Mouse (Mus musculus) subcutaneous adipose tissue, adult 2 months (tissue): Measurements from ENCODE around the gene Uba2. TPM values are rescaled to one million over a fixed set of nuclear protein-coding genes. Genes with fewer than 3 reads are reported as not detected.

Experiments used
- polyA plus RNA-seq: library from polyadenylated mRNA; depleted of rRNA; stranded (reverse); fragments of >200 nt; gene quantifications from 2 replicates; pipeline ENCODE4 v1.2.3, GENCODE M21; 2012; ENCODE audit warnings: low replicate concordance; rRNA removed

The Uba2 gene
- polyA plus RNA-seq, result 52.8 and 63.0 TPM in 2 replicates

GRCm38 (mm10) chr7:34169454-34169853 lies at the start of gene Uba2:
Uba2 (minus strand) TSS chr7:34169599.

DNA sequence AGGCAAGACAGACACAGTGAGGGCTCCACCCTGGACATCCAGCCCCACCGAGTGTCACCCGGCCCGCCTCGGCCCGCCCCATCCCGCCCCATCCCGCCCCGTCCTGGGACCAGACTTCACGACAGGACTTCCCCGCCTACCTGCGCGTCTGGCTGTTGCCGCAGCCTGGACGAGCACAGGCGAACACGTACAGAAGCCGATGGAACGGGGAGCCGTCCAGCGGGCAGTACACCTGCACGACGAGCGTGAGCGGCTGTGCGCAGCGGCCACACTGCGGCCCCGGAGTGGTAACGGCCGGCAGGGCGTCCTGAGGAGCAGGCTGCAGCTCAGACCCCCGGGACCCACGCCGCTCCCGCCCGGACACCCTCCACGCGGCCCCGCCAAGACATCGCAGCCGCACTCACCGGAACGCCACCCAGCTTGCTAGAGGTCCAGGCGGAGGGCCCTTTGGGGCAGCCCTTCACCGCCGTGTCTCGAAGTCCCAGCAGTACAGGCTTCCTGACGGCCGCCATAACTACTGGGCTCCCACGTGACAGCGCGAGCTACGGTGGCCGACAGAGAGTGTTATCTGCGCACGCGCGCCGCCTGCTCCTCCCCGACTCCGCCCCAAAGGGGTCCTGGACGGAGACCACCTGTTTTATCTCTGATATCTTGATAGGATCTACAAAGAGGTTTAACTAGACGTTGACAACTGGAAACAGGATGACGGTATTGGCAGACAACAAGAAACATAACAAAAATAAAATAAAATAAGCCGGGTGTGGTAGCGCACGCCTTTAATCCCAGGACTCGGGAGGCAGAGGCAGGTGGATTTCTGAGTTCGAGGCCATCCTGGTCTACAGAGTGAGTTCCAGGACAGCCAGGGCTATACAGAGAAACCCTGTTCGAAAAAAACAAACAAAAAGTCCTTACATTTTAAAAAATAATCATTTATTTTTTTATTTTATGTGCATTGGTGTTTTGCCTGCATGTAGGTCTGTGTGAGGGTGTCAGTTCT lies 27.0 kb upstream of the Uba2 start, which contains the start of gene Pdcd2l:
TSS of gene Pdcd2l (minus strand) at position 530 of the 997 bp plus-strand sequence.

DNA sequence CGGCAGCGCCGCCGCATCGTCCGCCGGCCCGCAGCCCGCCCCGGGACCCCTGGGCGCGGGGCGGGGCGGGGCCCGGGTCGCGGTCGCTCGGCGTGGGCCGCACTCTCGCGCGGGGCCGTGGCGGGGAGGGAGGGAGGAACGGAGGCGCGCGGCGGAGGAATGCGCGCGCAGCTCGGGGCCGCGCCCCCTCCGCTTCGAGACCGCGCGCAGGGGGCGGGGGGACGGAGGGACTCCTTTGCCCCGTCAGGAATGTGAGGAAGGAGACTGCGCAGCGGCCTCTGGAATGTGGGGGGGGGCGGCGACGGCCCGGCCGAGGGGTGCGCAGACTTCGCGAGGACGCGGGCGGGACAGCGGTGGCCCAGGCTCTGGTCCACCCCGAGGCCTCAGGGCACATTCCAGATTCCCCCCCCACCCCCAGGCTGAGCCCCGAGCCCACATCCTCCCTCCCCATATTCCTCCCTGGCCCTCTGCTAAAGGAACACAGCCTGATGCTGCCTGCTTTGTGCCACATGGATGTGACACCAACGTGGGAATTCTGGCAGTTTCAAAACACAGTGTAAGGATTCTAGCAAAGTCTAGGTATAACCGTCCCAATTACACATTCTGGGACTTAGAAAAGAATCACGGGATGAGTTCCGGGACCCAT lies 36.2 kb downstream of the Uba2 start, which contains the start of gene Wtip:
TSS of gene Wtip (minus strand) at position 152 of the 646 bp plus-strand sequence.

DNA sequence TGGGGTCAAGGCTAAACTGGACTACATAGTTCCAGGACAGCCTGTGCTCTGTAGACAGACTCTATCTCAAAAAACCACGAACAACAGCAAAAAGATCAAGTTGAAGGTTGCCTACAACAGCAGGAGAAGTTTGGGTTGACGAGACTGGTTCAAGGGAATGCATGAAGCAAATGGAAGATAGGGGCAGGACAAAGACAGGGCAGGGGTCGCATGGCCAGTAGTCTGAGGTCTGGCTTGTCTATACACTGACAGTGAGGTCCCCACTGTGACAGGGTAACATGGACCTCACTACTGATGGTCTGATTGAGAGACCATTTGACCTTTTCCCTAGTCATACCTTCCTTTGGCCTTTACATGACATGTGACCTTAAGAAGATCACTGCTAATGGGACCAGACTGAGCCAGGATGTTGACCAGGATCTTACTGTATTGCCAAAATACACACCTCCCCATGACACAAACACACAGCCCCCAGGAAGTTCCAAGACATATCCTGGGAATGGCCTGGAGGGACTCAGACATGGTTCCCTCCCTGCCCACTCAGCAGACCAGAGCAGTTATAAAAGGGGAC lies 74.4 kb downstream of the Uba2 start, which contains the start of gene Scgb1b30:
TSS of gene Scgb1b30 (plus strand) at position 521 of the 571 bp plus-strand sequence.

Other genes with a start within 250 kb of the Uba2 start
- gene Scgb2b26, start 224.6 kb downstream of the Uba2 start, polyA plus RNA-seq, result not detected in 2 replicates
- gene Scgb2b27, start 155.7 kb downstream of the Uba2 start, polyA plus RNA-seq, result not detected in 2 replicates
- not detected in 2 replicates for gene Scgb1b27, start 148.1 kb downstream of the Uba2 start, polyA plus RNA-seq
- gene Scgb1b30, start 74.2 kb downstream of the Uba2 start, polyA plus RNA-seq, result not detected in 2 replicates
- 27.8 and 42.8 TPM in 2 replicates for gene Wtip, start 36.3 kb downstream of the Uba2 start, polyA plus RNA-seq
- 21.2 and 27.0 TPM in 2 replicates for gene Pdcd2l, start 27.1 kb upstream of the Uba2 start, polyA plus RNA-seq
- gene Gpi1, start 60.7 kb upstream of the Uba2 start, polyA plus RNA-seq, result 358 and 363 TPM in 2 replicates
- not detected in 2 replicates for gene Gm6096, start 81.4 kb upstream of the Uba2 start, polyA plus RNA-seq
- gene 4931406P16Rik, start 144.0 kb upstream of the Uba2 start, polyA plus RNA-seq, result 40.0 and 54.0 TPM in 2 replicates
- gene Lsm14a, start 223.7 kb upstream of the Uba2 start, polyA plus RNA-seq, result 65.9 and 105 TPM in 2 replicates